Mouse (Mus musculus) cerebellum, adult 2 months (tissue): Measurements from ENCODE around the gene Trub1.

Experiments
- CTCF ChIP-seq: fragments of 200-500 bp; IDR thresholded peaks from 2 replicates; pipeline ENCODE4 v1.5.1; 2011; ENCODE audit warnings: low read depth, mild to moderate bottlenecking, control low read depth, low read length, moderate library complexity, borderline replicate concordance; ENCODE audit not compliant: insufficient read depth
- POLR2A ChIP-seq: fragments of 200-500 bp; IDR thresholded peaks from 2 replicates; pipeline ENCODE4 v1.6.1; 2011; ENCODE audit warnings: low read length, control low read depth, borderline replicate concordance; ENCODE audit not compliant: insufficient read depth

GRCm38 (mm10) chr19:57508261-57508788 lies 55.6 kb downstream of the Trub1 start:
- TF ChIP-seq POLR2A (no peak), CTCF (no peak)
